Mouse (Mus musculus) spleen, adult 2 months (tissue): ENCODE data around the gene Kif16b.

Experiments
- CTCF ChIP-seq: fragments of 200-500 bp; IDR thresholded peaks from 2 replicates; pipeline ENCODE4 v1.5.1; 2011; ENCODE audit warnings: mild to moderate bottlenecking, inconsistent platforms; ENCODE audit not compliant: insufficient read depth, insufficient read length, insufficient replicate concordance; ENCODE audit errors: extremely low read depth
- POLR2A ChIP-seq: fragments of 200-500 bp; IDR thresholded peaks from 2 replicates; pipeline ENCODE4 v1.6.1; 2011; ENCODE audit warnings: low read depth, low read length, inconsistent platforms

GRCm38 (mm10) chr2:142876636-142877035 is 24.7 kb downstream of the Kif16b start:
- no peak for TF ChIP-seq CTCF
- TF ChIP-seq POLR2A: no peak
